Mouse (Mus musculus): ENCODE data around the gene Acp1.

The Acp1 gene

DNA sequence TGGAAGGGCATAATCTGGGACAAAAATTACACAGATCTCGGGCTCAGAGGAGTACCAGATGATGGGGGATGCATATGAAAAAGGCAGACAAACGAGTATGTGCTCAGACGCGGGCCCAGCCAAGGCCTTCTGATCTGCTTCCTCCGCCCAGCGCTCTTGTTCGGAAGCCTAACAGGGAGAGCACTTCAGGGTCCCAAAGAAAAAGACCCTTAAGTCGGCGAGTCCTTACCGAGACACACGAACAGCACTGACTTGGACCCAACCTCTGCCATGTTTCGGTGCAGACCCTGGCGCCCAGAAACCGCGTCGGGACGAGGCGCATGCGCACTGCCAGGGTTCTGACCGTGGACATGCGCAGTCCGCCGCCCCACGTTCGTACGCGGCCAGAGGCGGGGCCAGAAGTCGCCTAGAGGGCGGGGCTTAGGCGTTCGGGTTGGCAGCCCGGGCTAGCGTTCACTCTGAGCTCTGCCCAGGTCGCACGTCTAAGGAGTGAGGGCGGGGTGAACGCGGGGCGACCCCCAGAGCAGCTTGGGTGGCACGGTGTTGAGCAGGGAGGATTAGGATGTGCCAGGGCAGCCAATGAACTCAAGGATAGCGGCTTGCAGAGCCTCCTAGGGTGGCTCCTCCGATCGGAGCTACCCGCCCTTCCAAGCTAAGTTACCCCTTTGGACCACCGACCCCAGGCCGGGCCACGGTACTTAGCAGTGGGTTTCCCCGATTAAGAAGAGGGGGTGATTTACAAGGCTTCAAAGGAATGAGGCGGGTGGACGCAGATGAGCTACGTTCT lies at the start of gene Acp1, which contains the start of gene Sh3yl1:
TSS of gene Acp1 (minus strand) at position 329 of the 787 bp plus-strand sequence.
TSS of gene Sh3yl1 (plus strand) at position 408 of the 787 bp plus-strand sequence.
- DNase-seq (ENCODE audit: extremely low spot score, low spot score), result peak; percentile 93

DNA sequence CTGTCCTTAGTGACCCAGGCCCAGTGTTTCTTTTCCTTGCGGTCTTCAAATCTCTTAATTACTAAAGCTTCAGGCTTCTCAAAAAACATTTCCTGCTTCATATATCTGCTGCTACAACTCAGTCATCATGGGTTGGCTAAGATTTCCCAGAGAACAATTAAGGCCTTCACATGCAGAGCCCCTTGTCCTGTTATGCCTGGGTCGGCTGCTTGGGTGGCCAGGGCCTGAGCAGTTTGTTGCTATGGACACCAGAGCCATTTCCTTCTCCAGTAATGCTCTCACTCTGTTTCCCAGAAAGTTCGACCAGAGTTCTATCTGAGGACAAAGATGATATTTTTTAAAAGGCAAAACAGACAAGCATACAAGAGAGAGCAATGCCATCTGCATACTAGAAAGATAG lies 32.8 kb upstream of the Acp1 start:
- DNase-seq (ENCODE audit: extremely low spot score, low spot score), result no peak

DNA sequence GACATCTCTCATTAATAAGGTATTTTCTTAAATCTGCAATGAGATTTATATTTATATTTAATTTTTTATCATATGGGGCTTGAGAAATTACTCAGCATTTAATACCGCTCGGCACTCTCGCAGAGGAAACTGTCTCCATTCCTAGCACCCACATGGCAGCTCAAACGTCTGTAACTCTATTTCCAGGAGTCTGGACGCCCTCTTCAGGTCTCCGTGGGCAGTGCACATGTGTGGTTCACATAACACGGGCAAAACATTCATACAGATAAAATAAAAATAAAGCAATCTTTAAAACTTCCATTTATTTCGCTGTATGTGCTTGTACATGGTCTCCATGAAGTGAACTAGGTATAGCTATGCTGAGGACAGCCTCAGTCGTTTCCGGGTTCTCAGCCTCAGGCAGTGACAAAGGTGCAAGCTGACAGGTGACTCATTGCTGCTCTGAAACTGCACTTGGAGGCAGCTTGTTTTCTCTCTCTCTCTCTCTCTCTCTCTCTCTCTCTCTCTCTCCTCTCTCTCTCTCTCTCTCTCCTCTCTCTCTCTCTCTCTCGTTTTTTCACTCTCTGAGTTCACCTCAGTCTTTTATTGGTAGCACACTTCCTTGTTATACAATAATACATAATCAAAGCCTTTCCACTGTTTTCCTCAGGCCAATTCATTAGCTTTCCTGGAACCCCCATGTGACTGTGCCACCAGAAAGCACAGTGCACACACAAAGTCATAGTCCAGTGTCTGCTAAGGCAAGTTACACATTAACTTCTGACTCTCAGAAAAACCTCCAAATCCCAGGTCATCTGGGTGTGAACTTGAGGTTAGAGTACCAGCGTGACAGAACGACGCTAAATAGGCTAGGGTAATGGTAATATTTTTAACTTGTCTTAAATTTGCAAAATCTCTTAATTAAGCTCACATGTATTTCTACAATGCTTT lies 31.9 kb upstream of the Acp1 start:
- no peak for DNase-seq (ENCODE audit: extremely low spot score, low spot score)

DNA sequence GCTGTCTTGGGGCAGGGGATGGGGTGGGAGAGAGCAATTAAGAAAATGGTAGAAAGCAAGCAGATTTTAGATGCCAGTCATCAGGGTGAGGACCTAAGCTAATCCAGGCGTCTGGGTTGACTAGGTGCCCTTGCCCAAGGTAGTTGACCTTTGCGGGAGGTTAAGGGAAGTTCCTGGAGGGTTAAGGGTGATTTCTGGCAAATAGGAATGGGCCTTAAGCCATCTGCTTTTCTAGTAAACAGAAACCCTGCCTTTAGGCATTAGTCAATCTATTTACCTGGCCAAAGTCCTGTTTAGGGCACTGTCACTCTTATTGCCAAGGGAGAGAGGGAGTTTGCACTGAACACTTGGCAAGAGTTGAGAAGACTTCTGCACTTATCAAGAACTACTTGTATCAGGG lies 25.5 kb upstream of the Acp1 start:
- no peak for DNase-seq (ENCODE audit: extremely low spot score, low spot score)

DNA sequence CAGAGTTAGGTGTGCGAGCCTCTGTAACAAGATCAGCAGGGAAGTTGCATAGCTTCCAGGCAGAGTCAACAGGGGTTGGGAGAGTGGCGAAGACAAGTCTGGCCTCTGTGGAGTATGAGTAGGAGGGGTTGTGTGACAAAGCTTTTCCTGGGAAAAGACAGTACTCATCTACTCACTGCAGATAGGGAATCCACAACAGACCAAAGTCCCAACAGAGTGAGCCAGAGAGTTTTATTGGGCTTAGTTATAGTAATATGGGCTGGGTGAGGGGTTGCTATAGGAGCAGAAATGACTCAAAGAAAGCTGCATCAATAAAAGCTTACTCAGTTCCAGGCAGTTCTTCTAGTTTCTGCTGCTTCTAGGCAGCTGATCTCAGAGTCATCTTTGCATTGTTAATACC lies 21.9 kb upstream of the Acp1 start:
- no peak for DNase-seq (ENCODE audit: extremely low spot score, low spot score)

DNA sequence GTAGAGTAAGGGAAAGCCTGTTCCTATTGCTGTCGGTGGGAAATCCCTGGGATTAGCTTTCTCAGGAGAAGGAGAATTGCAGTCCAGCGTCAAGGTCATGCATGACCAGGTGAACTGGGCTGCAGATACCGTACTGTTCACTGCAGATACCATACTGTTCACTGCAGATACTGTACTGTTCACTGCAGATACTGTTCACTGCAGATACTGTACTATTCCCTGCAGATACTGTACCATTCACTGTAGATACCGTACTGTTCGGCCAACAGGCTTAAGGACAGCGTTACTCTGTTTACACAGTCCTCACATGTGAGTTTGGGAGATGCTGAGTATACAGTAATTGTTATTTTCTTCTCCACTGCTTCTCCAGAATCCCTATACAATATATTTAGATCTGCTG lies 16.8 kb upstream of the Acp1 start:
- DNase-seq (ENCODE audit: extremely low spot score, low spot score), result no peak

DNA sequence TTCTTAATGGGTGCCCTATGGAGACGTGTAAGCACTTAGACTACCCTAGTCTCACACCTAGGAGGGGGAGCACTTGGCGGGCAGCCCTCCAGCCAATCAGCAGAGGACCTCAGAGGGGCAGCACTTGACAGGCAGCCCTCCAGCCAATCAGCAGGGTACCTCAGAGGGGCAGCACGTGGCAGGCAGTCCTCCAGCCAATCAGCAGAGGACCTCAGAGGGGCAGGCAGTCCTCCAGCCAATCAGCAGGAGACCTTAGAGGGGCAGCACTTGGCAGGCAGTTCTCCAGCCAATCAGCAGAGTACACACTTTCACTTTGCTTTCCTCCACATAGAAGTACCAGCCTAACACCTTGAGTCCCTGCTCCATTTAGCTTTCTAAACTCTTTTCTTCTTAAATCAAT lies 11.0 kb upstream of the Acp1 start:
- no peak for DNase-seq (ENCODE audit: extremely low spot score, low spot score)

DNA sequence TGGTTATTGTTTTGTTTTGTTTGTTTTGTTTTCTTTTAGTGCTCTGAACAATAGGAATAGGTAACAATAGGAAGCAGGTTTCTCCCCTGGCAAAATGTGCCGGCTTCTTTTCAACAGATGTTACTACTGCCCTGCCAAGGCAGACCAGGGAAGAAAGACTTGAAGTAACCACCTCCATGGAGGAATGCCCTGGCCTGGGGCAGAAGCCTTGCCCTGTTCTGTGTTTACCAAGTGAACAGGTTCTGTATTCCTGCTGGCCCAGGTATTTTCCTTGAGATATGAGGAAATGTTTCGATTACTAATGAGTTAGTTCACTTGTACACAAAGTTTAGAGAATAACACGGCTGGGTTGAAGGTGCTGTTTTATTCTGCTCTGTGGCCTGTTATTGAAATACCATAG lies 1.5 kb upstream of the Acp1 start:
- no peak for DNase-seq (ENCODE audit: extremely low spot score, low spot score)

DNA sequence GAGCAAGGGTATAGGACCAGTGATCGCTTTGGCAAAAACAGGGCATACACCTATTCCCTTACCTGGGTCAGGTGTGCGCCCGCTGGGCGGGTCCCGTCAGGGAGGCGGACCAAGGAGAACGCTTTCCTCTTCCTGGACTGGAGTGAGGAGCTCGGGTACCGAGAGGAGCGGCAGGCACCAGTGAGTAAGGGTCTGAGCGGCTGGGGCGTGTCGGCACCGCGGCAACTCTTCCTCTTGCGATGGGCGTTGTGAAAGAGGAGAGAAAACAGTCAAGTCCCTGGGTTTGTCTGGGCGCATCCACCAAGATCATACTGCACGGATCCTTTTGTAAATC lies 626 bp upstream of the Acp1 start:
- no peak for DNase-seq (ENCODE audit: extremely low spot score, low spot score)

DNA sequence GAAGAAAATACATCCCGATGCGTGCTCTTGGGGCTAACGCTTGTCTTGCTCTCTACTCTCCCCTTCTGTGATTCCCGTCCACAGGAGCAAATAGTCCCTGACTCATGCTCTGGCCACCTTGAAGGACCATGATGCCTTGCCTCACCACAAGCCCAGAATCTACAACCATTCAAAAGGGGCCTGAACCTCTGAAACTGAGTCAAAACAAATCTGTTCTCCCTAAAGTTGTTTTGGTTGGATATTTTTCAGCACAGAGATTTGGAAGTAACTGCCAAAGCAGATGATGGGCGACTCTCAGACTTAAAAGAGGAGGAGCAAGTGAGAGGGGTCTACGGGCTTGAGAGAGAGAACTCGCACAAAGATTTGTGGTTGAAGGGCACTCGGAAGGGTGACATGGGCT lies 529 bp downstream of the Acp1 start:
- DNase-seq (ENCODE audit: extremely low spot score, low spot score), result no peak

DNA sequence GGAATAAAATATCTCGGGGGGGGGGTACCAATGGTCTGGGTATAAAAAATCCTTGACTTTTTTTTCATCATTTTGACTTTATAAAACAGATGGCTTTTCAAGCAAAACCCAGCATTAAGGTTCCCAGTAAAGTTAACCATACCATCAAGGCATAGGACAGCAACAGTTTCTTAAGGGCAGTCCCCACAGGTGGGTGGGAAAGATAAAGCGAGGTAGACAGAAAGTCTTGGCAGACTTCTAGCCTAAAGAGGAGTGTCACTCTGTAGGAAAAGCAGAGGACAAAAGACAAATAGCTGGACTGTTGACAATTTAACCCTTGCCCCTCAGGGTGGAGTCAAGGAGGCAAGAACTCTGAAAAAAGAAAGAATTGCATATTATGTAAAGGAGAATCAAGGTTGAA lies 1.5 kb downstream of the Acp1 start:
- no peak for DNase-seq (ENCODE audit: extremely low spot score, low spot score)

DNA sequence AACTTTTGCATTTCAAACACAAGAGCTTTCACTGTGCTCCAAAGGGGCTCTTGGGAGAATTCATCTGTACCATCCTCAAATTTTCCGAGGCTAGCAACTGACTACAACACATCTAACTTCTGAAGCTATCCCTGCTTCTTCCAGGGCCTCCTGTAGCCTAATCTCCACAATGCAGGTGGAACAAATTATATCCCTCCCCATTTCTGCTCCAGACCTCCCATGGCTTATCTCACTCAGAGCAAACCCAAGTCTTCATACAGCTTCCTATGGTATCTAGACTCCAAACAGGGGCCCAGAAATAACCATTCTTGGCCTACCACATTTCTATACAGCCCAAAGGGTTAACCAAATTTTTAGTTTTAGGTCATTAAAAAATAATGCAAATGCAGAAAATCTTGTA lies 2.7 kb downstream of the Acp1 start:
- no peak for DNase-seq (ENCODE audit: extremely low spot score, low spot score)

DNA sequence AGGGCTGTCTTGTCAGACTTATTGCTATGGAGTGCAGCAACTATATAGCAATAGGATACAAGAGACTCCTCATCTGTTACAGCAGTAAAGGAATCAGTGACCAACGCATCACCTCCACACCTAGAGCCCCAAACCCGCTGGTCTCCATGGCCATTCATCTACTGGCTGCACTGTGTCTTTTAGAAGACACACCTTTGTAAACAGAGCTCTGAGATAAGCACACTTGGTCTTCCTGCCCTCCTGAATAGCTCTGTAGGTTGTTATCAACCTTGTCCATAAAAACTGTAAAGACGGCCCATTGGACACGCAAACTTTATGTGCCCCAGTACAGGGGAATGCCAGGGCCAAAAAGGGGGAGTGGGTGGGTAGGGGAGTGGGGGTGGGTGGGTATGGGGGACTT lies 14.3 kb downstream of the Acp1 start:
- DNase-seq (ENCODE audit: extremely low spot score, low spot score), result no peak

DNA sequence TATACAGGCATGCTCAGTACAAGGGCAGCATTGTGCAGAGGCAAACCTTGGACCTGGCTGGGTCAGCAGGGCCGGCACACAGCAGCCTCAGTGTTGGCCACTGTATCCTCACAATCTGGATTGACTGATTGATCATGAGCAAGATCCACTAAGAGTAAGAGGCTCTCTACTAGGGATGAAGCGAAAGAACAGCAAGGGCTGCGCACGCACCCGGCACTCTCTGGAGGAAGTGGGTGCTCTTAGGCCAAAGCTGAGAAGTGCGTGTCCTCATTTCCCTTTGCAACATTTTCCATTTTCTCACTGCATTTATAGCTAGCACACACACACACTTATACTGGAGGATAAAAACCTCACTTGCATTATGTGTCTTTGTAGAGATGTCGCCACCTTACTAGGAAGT lies 20.0 kb downstream of the Acp1 start:
- DNase-seq (ENCODE audit: extremely low spot score, low spot score), result no peak

DNA sequence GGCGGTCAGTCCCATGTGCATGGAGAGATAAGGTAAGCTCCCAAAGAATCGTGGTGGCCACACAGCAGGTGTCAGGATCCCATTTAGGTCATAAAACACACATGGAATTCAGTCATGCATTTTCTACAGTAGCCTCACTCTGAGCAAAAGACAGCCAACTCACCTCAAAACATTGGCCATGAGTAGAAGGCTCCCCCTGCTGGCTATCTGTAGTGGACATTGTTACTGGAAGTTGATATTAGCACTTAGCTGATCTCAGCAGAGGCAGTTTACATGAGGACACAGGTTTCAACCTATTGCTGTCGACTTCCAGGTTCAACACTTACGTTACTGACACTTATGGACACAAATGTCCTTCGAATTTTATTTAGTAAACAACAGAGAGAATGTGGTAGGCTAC lies 21.3 kb downstream of the Acp1 start:
- peak; percentile 49 for DNase-seq (ENCODE audit: extremely low spot score, low spot score)

DNA sequence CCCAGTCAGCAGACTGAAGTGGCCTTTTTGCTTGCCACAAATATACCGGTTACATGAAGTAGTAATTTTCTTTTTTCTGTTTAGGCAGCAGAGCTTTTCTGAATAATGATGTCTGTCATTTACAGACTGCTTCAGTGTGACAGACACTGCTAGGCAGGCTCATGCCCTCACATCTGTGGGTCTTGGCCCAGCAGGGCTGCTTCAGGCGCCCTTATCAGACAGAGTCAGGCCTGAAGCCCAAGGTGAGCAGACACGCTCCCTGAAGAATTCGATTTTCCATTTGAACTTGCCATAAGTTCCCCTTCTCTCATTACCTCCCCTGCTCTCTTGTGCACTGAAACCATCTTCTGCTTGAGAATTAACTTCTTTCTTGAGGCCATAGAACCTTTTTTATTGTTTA lies 23.4 kb downstream of the Acp1 start:
- no peak for DNase-seq (ENCODE audit: extremely low spot score, low spot score)

DNA sequence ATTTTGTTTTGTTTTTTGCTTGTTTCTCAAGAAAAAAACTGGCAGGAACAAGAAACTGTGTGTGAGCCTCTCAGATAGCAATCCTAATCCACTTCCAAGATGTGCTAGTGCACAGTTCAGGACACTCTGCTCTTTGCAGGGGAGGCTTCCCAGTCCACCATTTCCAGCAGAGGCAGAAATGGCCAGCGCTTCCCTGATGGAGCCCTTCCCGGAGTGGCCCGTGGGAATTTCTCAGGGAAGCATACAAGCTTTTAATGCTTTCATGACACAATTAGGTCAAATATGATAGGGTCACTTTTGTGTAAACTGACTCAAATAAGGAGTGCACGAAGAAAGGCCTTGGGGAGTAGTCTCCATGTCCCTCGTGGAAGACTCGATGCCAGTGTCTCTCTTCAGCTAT lies 25.5 kb downstream of the Acp1 start:
- no peak for DNase-seq (ENCODE audit: extremely low spot score, low spot score)

DNA sequence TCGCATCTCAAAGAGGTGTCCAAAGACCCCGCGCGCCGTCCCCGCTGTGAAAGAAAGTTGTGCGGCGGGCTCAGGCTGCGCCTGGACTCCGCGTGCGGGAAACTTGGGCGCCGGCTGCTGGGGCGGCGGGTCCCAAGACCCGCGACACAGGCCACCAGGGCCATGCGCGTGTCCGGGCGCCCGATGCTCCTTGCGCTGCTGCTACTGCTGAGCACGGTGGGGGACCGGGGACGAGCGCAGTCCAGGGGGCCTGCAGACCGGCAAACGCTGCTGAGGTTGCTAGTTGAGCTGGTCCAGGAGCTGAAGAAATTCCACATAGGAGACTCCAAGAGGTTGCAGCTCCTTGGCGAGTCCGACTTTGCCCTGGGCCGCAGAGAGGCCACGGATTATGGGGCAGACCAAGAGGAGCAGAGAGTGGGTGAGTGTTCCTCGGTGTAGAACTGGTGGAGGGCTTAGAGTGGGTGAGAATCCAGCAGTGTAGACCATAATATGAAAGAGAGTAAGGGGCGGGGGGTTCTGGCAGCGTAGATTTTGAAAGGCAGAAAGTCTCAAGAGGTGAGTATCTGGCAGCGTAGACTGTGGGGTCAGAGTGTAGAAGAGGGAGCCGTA lies 26.7 kb downstream of the Acp1 start:
- peak; percentile 52 for DNase-seq (ENCODE audit: extremely low spot score, low spot score)

DNA sequence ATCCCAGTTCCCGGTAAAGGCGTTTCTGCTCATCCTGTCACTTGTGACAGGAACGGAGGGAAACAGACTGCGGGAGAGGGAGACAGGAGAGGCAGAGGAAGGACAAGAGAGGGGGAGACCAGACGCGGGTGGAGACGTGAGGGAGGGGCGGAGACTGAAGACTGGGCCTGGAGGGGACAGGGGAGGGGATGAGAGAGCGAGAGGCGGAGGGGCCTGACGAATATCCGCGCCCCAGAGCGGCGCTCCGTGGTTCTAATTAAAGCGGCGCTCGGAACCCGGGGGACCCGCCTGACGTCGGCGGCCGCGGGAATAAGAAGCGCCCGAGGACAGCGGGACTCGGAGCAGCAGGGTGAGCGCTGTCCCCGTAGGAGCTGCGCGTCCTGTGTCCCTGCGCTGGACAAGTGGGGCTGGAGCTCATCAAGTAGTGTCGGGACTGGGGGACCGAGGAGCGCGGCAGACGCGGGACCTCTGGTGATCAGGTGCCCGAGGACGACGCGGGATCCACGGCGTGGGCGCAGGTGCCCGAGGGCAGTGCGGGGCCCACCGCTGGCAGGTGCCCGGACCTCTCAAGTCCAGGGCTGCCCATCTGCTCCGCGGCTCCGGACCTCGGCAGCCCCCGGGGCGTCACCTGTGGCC lies 27.3 kb downstream of the Acp1 start, which contains the start of gene Alkal2:
TSS of gene Alkal2 (plus strand) at position 337 of the 636 bp plus-strand sequence.
- DNase-seq (ENCODE audit: extremely low spot score, low spot score), result peak; percentile 56

DNA sequence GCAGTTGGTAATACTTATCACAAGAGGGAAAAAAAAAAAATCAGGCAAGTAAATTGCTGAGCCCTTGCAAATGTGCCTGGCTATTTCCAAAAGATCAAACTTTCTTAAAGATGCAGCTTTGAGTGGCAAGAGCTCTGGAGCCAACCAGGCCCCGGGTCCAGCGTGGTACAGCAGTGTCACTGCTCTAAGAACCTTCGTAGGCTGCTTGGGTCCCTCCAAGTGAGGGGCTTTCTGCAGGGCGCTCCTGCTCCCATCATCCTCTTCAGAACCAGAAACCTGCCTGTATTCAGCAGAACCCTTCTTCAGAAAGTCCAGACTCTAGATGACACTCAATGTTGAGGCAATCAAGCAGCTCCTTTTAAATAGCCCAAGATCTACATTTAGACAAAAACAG lies 27.8 kb downstream of the Acp1 start:
- DNase-seq (ENCODE audit: extremely low spot score, low spot score), result no peak

DNA sequence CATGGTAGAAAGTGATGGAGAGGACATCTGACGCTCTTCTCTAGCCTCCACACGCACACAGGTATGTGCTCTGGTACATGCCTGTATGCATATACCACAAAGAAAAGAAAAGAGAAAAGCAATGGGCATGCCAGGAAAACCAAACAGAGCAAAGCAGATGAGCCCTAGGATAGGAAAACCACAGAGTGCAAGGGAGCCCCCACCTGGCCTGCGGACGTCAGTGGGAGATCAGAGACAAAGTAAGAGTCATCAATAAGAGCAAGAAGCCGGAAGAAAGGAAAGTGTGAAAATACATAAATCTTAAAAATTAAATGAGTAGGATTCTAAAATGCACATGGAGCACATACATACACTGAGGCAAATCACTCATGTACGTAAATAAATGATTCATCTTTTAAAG lies 31.9 kb downstream of the Acp1 start:
- DNase-seq (ENCODE audit: extremely low spot score, low spot score), result no peak

DNA sequence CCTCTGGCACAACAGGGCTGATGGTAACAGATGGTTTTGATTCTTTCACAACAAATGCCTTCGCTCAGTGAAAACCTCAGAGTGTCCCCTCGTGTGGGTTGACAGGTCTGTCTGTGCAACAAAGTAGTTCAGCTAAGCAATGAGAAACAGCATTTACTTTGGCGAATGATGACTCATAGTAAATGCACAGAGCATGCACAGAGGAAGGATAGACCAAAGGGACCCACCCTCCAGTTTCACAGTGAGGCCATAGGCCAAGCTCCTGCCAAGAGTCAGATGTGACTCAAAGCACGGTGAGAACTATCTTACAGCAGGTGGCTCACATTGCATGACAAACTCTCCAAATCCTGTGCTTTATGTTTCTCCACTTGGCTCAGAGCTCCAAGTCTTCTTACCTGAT lies 45.6 kb downstream of the Acp1 start:
- DNase-seq (ENCODE audit: extremely low spot score, low spot score), result no peak

Measured in neural tube, embryonic 10.5 days (tissue).